Mouse (Mus musculus) lung, postnatal 0 days (tissue): ENCODE measurements around the gene Srgap2.

ENCODE experiments used
- CTCF ChIP-seq: IDR thresholded peaks from 2 replicates; pipeline ENCODE4 v1.5.1; 2016; ENCODE audit warnings: antibody characterized with exemption, mild to moderate bottlenecking
- EP300 ChIP-seq: IDR thresholded peaks from 2 replicates; pipeline ENCODE4 v1.6.1; 2016; ENCODE audit warnings: antibody characterized with exemption, mild to moderate bottlenecking, control low read depth

- TF ChIP-seq EP300 (no peak), CTCF (no peak)
Observed at GRCm38 (mm10) chr1:131275577-131275976, 251.6 kb downstream of the Srgap2 start.
